Mouse (Mus musculus) liver, adult 2 months (tissue): ENCODE data around the gene Dhrs11. TPM values are rescaled to one million over a fixed set of nuclear protein-coding genes. Genes with fewer than 3 reads are reported as not detected.

Experiments used
- DNase-seq: peaks from one replicate; pipeline ENCODE4 v3.0.0-alpha.2; 2011; ENCODE audit warnings: low read depth, low spot score; ENCODE audit errors: extremely low read depth
- H3K27ac ChIP-seq: fragments of 200-500 bp; replicated peaks from 2 replicates; pipeline ENCODE4 v1.5.1; 2012; ENCODE audit warnings: low read depth, mild to moderate bottlenecking, control low read depth, inconsistent platforms, low read length; ENCODE audit not compliant: insufficient read depth
- H3K27me3 ChIP-seq: fragments of 200-500 bp; 2 replicates; pipeline ENCODE4 v1.6.1; 2012; ENCODE audit warnings: mild to moderate bottlenecking, moderate library complexity, low read length, inconsistent platforms; ENCODE audit not compliant: control insufficient read depth, insufficient read depth
- H3K36me3 ChIP-seq: fragments of 200-500 bp; 2 replicates; pipeline ENCODE4 v1.6.1; 2012; ENCODE audit warnings: low read length, inconsistent platforms; ENCODE audit not compliant: control insufficient read depth, insufficient read depth
- H3K4me1 ChIP-seq: fragments of 200-500 bp; 2 replicates; pipeline ENCODE4 v1.6.1; 2011; ENCODE audit warnings: low read length; ENCODE audit not compliant: control insufficient read depth, insufficient read depth
- H3K4me3 ChIP-seq: fragments of 200-500 bp; 2 replicates; pipeline ENCODE4 v1.5.1; 2011; ENCODE audit warnings: low read depth, mild to moderate bottlenecking, control low read depth, low read length, moderate library complexity; ENCODE audit not compliant: insufficient read depth
- H3K79me2 ChIP-seq: fragments of 200-500 bp; 2 replicates; pipeline ENCODE4 v1.6.1; 2012; ENCODE audit warnings: inconsistent platforms, mild to moderate bottlenecking, low read length, moderate library complexity; ENCODE audit not compliant: control insufficient read depth, insufficient read depth
- H3K9ac ChIP-seq: fragments of 200-500 bp; 2 replicates; pipeline ENCODE4 v1.6.1; 2012; ENCODE audit warnings: low read depth, mild to moderate bottlenecking, control low read depth, inconsistent platforms, low read length
- CTCF ChIP-seq: fragments of 200-500 bp; IDR thresholded peaks from 2 replicates; pipeline ENCODE4 v1.5.1; 2011; ENCODE audit warnings: low read depth, low read length, control low read depth
- POLR2A ChIP-seq: fragments of 200-500 bp; IDR thresholded peaks from 2 replicates; pipeline ENCODE4 v1.6.1; 2011; ENCODE audit warnings: low read length, control low read depth; ENCODE audit not compliant: insufficient read depth; ENCODE audit errors: extremely low read depth
- WGBS: fragments of 180-500 bp; shearing (Covaris S2); methylation state at CpG from one replicate; pipeline ENCODE4 v1.1.7; 2018; 5-methylcytosine and 5-hydroxymethylcytosine counted together
- polyA plus RNA-seq: library from polyadenylated mRNA; depleted of rRNA; stranded (reverse); fragments of >200 nt; gene quantifications from 2 replicates; pipeline ENCODE4 v1.2.3, GENCODE M21; 2012
- total RNA-seq: library from RNA; depleted of rRNA; stranded (reverse); fragments of >200 nt; gene quantifications from 2 replicates; pipeline ENCODE4 v1.2.3, GENCODE M21; 2014

Dhrs11 gene
- total and polyA plus RNA-seq, 2 experiments = 14.8 to 68.3 TPM

- H3K79me2 ChIP-seq = no peaks in the 10 kb centered on the region
- H3K4me1 ChIP-seq = peaks cover 10% of the 10 kb centered on the region
- H3K4me3 ChIP-seq = no peak overlapping the region
- no peak for DNase-seq
- 94% methylated on average over 9 of the region's 9 CpGs for WGBS
- no peaks in the 10 kb centered on the region for H3K27me3 ChIP-seq
- no peak overlapping the region for H3K27ac ChIP-seq
- peaks cover 3% of the 10 kb centered on the region; the same call in 1 of the 2 replicates for H3K36me3 ChIP-seq
- no peak overlapping the region for H3K9ac ChIP-seq
- TF ChIP-seq CTCF (no peak), POLR2A (no peak)
These were observed 7.5 kb downstream of the Dhrs11 start for GRCm38 (mm10) chr11:84821131-84821770.

GRCm38 (mm10) chr11:84818961-84819692 is 9.7 kb downstream of the Dhrs11 start, which contains the start of gene Mrm1:
Gene Mrm1, minus strand, starts transcription at chr11:84819515.
- TF ChIP-seq CTCF = peak; percentile 97
- TF ChIP-seq POLR2A = peak; percentile 85
- peak; percentile 96 for DNase-seq
- H3K27ac ChIP-seq = peak within 1 kb of the TSS; percentile 72
- H3K36me3 ChIP-seq = no peaks in the 10 kb centered on the region
- peak within 1 kb of the TSS; percentile 81 for H3K4me3 ChIP-seq
- peaks cover 6% of the 10 kb centered on the region; the same call in 1 of the 2 replicates for H3K4me1 ChIP-seq
- H3K79me2 ChIP-seq = no peaks in the 10 kb centered on the region
- WGBS = under 1% methylated on average over 54 of the region's 55 CpGs
- no peaks in the 10 kb centered on the region for H3K27me3 ChIP-seq
- H3K9ac ChIP-seq = peak within 1 kb of the TSS; percentile 73

GRCm38 (mm10) chr11:84818085-84818960 is 10.5 kb downstream of the Dhrs11 start:
- Histone ChIP-seq H3K79me2 (no peaks in the 10 kb centered on the region), H3K27me3 (no peaks in the 10 kb centered on the region), H3K4me1 (peaks cover 6% of the 10 kb centered on the region; the same call in 1 of the 2 replicates), H3K4me3 (peak overlapping the region; percentile 81), H3K27ac (peak overlapping the region; percentile 72), H3K9ac (peak overlapping the region; percentile 73), H3K36me3 (no peaks in the 10 kb centered on the region)
- TF ChIP-seq POLR2A (0 out of 2 replicates have a peak, but pooled peaks have one; percentile 40), CTCF (peak; percentile 80)
- 1% methylated on average over 39 of the region's 39 CpGs for WGBS
- DNase-seq = peak; percentile 68

- H3K36me3 ChIP-seq = no peaks in the 10 kb centered on the region
- DNase-seq = no peak
- 85% methylated on average over 6 of the region's 6 CpGs for WGBS
- H3K9ac ChIP-seq = no peak overlapping the region
- no peak overlapping the region for H3K4me3 ChIP-seq
- H3K27ac ChIP-seq = no peak overlapping the region
- no peaks in the 10 kb centered on the region for H3K27me3 ChIP-seq
- no peaks in the 10 kb centered on the region for H3K79me2 ChIP-seq
- no peak for TF ChIP-seq POLR2A
- peak; percentile 48 for TF ChIP-seq CTCF
- peaks cover 6% of the 10 kb centered on the region; the same call in 1 of the 2 replicates for H3K4me1 ChIP-seq
These were observed 11.4 kb downstream of the Dhrs11 start for GRCm38 (mm10) chr11:84817362-84817761.

GRCm38 (mm10) chr11:84813724-84814510 is 14.9 kb downstream of the Dhrs11 start:
- Histone ChIP-seq H3K27me3 (no peaks in the 10 kb centered on the region), H3K27ac (no peak overlapping the region), H3K4me1 (peaks cover 3% of the 10 kb centered on the region; the same call in 1 of the 2 replicates), H3K9ac (no peak overlapping the region), H3K79me2 (no peaks in the 10 kb centered on the region), H3K36me3 (no peaks in the 10 kb centered on the region), H3K4me3 (no peak overlapping the region)
- peak; percentile 98 for TF ChIP-seq CTCF
- no peak for TF ChIP-seq POLR2A
- DNase-seq = no peak
- WGBS = 67% methylated on average over 13 of the region's 13 CpGs
